Mouse (Mus musculus): ENCODE results near the gene Fhit. TPM values are rescaled to one million over a fixed set of nuclear protein-coding genes. Genes with fewer than 3 reads are reported as not detected.

Gene Fhit
- polyA plus RNA-seq, 1 experiment from 2014 or later, result 7.1 TPM

DNA sequence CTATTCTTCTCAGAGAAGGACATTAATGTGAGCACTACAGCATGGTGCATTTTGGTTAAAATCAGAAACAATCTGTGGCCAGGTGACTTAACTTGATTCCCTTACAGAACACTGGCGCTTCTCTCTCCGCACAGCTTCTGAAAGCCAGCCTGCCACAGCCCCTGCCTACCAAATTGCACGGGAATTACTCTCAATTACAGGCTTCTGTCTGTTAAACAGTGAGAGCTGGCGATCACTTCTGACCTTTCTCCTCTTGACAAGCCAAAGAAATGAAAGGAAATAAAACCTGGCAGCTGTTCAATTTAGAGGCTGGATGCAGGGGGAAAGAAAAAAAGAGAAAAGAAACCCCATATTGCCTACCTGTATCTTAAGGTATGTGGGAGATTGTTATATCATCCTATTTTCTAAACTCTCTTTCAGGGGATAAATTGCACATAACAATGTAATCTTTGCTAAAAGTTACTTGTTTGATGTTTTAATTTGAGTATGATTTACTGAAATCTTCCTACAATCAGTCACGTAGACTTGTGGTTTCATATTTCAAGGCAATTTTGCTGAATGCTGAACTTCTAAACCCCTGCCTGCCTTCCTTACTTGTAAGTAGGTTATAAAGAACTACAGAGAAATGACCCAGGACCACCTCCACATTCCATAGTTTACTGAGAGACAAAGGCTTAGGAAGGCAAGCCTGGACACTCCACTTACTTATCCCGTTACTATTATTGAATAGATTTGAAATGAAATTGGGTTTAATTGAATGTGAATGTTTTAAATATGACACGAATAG lies 1115.3 kb downstream of the Fhit start:
- WGBS, result 32% methylated on average over 7 of the region's 7 CpGs

GRCm38 (mm10) chr14:10038021-10038420 lies 1123.8 kb downstream of the Fhit start:
- no peak overlapping the region for H3K9ac ChIP-seq (ENCODE audit: low read length)
- H3K27ac ChIP-seq (ENCODE audit: low read length), result no peak overlapping the region
- H3K27me3 ChIP-seq (ENCODE audit: control insufficient read depth, insufficient read depth, low read length), result no peaks in the 10 kb centered on the region
- H3K9me3 ChIP-seq (replicated peaks; ENCODE audit: control insufficient read depth, low read length), result no peaks in the 10 kb centered on the region
- 87% methylated on average over 6 of the region's 6 CpGs for WGBS
- H3K4me1 ChIP-seq (ENCODE audit: control insufficient read depth, insufficient read depth, low read length), result no peaks in the 10 kb centered on the region
- H3K36me3 ChIP-seq (ENCODE audit: control insufficient read depth, insufficient read depth, low read length), result no peaks in the 10 kb centered on the region
- ATAC-seq (ENCODE audit: insufficient read depth, low FRiP score), result no peak; the same call in 1 of the 2 replicates
- H3K4me2 ChIP-seq (ENCODE audit: low read depth, low read length), result no peak overlapping the region
- H3K4me3 ChIP-seq (replicated peaks; ENCODE audit: low read length), result no peak overlapping the region

More for the DNA sequence above, 1115.3 kb downstream of the Fhit start:
- Histone ChIP-seq H3K4me1 (ENCODE audit: control insufficient read depth, insufficient read depth, low read length) (peaks cover 3% of the 10 kb centered on the region; the same call in 1 of the 2 replicates), H3K27ac (ENCODE audit: low read length) (no peak overlapping the region), H3K9me3 (replicated peaks; ENCODE audit: control insufficient read depth, low read length) (no peaks in the 10 kb centered on the region), H3K27me3 (ENCODE audit: control insufficient read depth, insufficient read depth, low read length) (no peaks in the 10 kb centered on the region), H3K4me2 (ENCODE audit: low read depth, low read length) (no peak overlapping the region), H3K36me3 (ENCODE audit: control insufficient read depth, insufficient read depth, low read length) (no peaks in the 10 kb centered on the region), H3K4me3 (replicated peaks; ENCODE audit: low read length) (no peak overlapping the region), H3K9ac (ENCODE audit: low read length) (no peak overlapping the region)
- ATAC-seq (ENCODE audit: insufficient read depth, low FRiP score), result no peak

- H3K4me2 ChIP-seq (ENCODE audit: low read depth, low read length), result no peak overlapping the region
- H3K4me1 ChIP-seq (ENCODE audit: control insufficient read depth, insufficient read depth, low read length), result no peaks in the 10 kb centered on the region
- no peaks in the 10 kb centered on the region for H3K9me3 ChIP-seq (replicated peaks; ENCODE audit: control insufficient read depth, low read length)
- WGBS, result 64% methylated on average over 2 of the region's 2 CpGs
- no peak overlapping the region for H3K9ac ChIP-seq (ENCODE audit: low read length)
- H3K4me3 ChIP-seq (replicated peaks; ENCODE audit: low read length), result no peak overlapping the region
- no peaks in the 10 kb centered on the region for H3K27me3 ChIP-seq (ENCODE audit: control insufficient read depth, insufficient read depth, low read length)
- no peak overlapping the region for H3K27ac ChIP-seq (ENCODE audit: low read length)
- no peaks in the 10 kb centered on the region for H3K36me3 ChIP-seq (ENCODE audit: control insufficient read depth, insufficient read depth, low read length)
- no peak for ATAC-seq (ENCODE audit: insufficient read depth, low FRiP score)
Observed at GRCm38 (mm10) chr14:10036685-10037215, 1125.1 kb downstream of the Fhit start.

DNA sequence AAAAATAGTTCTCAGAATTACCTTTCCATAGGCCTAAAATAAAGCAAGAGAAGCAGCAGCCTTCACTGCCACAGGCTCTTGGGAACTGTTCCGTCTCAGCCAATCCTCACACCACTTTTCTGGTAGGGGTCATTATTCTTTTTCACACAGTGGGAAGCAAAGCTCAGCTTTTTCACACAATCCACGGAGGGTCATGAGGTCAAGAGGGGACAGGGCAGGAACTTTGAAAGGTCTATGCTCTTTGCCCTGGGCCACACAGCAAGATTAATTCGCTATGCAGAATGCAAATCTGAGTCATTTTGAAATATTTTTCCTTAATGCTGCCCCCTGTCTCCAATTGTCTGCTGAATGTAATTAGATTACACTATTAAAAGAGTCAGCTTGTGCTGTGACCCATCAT lies 1126.2 kb downstream of the Fhit start:
- Histone ChIP-seq H3K27ac (ENCODE audit: low read length) (no peak overlapping the region), H3K4me2 (ENCODE audit: low read depth, low read length) (no peak overlapping the region), H3K27me3 (ENCODE audit: control insufficient read depth, insufficient read depth, low read length) (no peaks in the 10 kb centered on the region), H3K4me3 (replicated peaks; ENCODE audit: low read length) (no peak overlapping the region), H3K9ac (ENCODE audit: low read length) (no peak overlapping the region), H3K36me3 (ENCODE audit: control insufficient read depth, insufficient read depth, low read length) (no peaks in the 10 kb centered on the region), H3K4me1 (ENCODE audit: control insufficient read depth, insufficient read depth, low read length) (no peaks in the 10 kb centered on the region), H3K9me3 (replicated peaks; ENCODE audit: control insufficient read depth, low read length) (no peaks in the 10 kb centered on the region)
- 52% methylated on average over 3 of the region's 3 CpGs for WGBS
- no peak for ATAC-seq (ENCODE audit: insufficient read depth, low FRiP score)

- H3K27me3 ChIP-seq (ENCODE audit: control insufficient read depth, insufficient read depth, low read length), result no peaks in the 10 kb centered on the region
- WGBS, result 57% methylated on average over 2 of the region's 2 CpGs
- no peak overlapping the region for H3K4me3 ChIP-seq (replicated peaks; ENCODE audit: low read length)
- no peak overlapping the region for H3K4me2 ChIP-seq (ENCODE audit: low read depth, low read length)
- H3K4me1 ChIP-seq (ENCODE audit: control insufficient read depth, insufficient read depth, low read length), result no peaks in the 10 kb centered on the region
- H3K36me3 ChIP-seq (ENCODE audit: control insufficient read depth, insufficient read depth, low read length), result no peaks in the 10 kb centered on the region
- H3K27ac ChIP-seq (ENCODE audit: low read length), result no peak overlapping the region
- ATAC-seq (ENCODE audit: insufficient read depth, low FRiP score), result no peak
- no peaks in the 10 kb centered on the region for H3K9me3 ChIP-seq (replicated peaks; ENCODE audit: control insufficient read depth, low read length)
- H3K9ac ChIP-seq (ENCODE audit: low read length), result no peak overlapping the region
Observed at GRCm38 (mm10) chr14:10035270-10035669, 1126.6 kb downstream of the Fhit start.

DNA sequence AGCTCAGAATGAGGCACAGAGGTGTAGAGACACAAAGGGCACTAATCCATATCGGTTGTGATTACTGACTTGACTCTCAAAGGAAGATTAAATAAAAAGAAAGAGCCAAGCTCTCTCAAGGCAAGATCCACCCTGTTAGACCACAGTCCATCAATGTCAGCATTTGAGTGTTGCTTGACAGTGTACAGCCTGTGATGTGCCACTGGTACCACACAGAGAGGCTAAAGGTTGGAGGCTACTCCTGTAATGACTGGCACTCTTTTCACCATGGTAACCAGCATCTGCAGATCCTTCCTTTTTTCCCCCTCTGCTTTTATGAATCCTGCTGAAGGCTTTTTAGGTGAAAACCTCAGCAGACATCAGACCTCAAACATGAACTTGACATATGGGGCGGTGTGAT lies 1138.5 kb downstream of the Fhit start:
- H3K4me1 ChIP-seq (ENCODE audit: control insufficient read depth, insufficient read depth, low read length), result no peaks in the 10 kb centered on the region
- no peak overlapping the region for H3K4me2 ChIP-seq (ENCODE audit: low read depth, low read length)
- WGBS, result 84% methylated on average over 2 of the region's 2 CpGs
- H3K9me3 ChIP-seq (replicated peaks; ENCODE audit: control insufficient read depth, low read length), result no peaks in the 10 kb centered on the region
- no peak overlapping the region for H3K4me3 ChIP-seq (replicated peaks; ENCODE audit: low read length)
- ATAC-seq (ENCODE audit: insufficient read depth, low FRiP score), result no peak
- H3K36me3 ChIP-seq (ENCODE audit: control insufficient read depth, insufficient read depth, low read length), result no peaks in the 10 kb centered on the region
- H3K27me3 ChIP-seq (ENCODE audit: control insufficient read depth, insufficient read depth, low read length), result no peaks in the 10 kb centered on the region
- H3K9ac ChIP-seq (ENCODE audit: low read length), result no peak overlapping the region
- no peak overlapping the region for H3K27ac ChIP-seq (ENCODE audit: low read length)

DNA sequence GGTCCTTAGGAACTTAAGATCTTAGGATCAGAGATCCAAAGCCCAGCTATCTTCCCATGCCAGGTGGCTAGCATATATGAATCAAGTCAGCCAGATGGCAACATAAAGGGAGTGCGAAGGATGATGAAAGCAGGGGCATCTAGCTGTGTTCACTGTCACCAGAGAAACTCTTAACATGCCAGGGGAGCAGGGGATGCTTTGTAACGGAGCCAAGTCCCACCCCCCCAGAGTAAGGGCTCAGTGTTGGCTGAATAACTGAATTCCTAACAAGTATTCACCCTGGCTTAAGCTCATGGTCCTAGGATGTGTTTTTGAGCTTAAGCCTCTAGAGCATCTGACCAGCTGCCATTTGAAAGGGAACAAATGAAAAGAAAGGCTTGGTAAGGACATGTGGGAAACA lies 1139.5 kb downstream of the Fhit start:
- Histone ChIP-seq H3K27me3 (ENCODE audit: control insufficient read depth, insufficient read depth, low read length) (no peaks in the 10 kb centered on the region), H3K9me3 (replicated peaks; ENCODE audit: control insufficient read depth, low read length) (no peaks in the 10 kb centered on the region), H3K4me1 (ENCODE audit: control insufficient read depth, insufficient read depth, low read length) (no peaks in the 10 kb centered on the region), H3K4me3 (replicated peaks; ENCODE audit: low read length) (no peak overlapping the region), H3K27ac (ENCODE audit: low read length) (no peak overlapping the region), H3K9ac (ENCODE audit: low read length) (no peak overlapping the region), H3K36me3 (ENCODE audit: control insufficient read depth, insufficient read depth, low read length) (no peaks in the 10 kb centered on the region), H3K4me2 (ENCODE audit: low read depth, low read length) (no peak overlapping the region)
- WGBS, result 77% methylated on average over 2 of the region's 2 CpGs
- no peak for ATAC-seq (ENCODE audit: insufficient read depth, low FRiP score)

- Histone ChIP-seq H3K4me2 (ENCODE audit: low read depth, low read length) (no peak overlapping the region), H3K4me3 (replicated peaks; ENCODE audit: low read length) (no peak overlapping the region), H3K27me3 (ENCODE audit: control insufficient read depth, insufficient read depth, low read length) (no peaks in the 10 kb centered on the region), H3K9ac (ENCODE audit: low read length) (no peak overlapping the region), H3K36me3 (ENCODE audit: control insufficient read depth, insufficient read depth, low read length) (no peaks in the 10 kb centered on the region), H3K9me3 (replicated peaks; ENCODE audit: control insufficient read depth, low read length) (no peaks in the 10 kb centered on the region), H3K27ac (ENCODE audit: low read length) (no peak overlapping the region), H3K4me1 (ENCODE audit: control insufficient read depth, insufficient read depth, low read length) (no peaks in the 10 kb centered on the region)
- no peak for ATAC-seq (ENCODE audit: insufficient read depth, low FRiP score)
- 75% methylated on average over 5 of the region's 5 CpGs for WGBS
Observed at GRCm38 (mm10) chr14:10020400-10021140, 1141.3 kb downstream of the Fhit start.

DNA sequence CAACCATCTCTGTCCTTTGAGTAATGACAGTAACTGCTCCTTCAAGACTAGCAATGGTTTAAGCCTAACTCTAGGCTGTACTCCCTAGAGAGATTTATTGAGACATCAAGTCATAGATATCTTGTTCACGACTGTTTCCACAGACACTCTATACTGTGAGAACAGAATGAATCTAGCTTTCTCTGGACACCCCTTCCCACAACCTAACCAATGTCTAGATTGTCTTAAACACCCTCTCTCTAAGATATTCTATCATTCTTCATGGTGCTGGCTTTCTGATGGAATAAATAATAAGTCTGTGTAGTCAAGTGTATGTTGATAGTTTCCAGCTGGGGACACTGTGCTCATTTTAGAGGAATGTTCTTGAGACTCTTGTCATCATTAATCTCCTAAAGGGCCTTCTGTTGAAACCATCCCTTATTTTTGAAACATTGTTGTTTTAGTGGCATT lies 1148.0 kb downstream of the Fhit start:
- Histone ChIP-seq H3K9me3 (replicated peaks; ENCODE audit: control insufficient read depth, low read length) (no peaks in the 10 kb centered on the region), H3K4me3 (replicated peaks; ENCODE audit: low read length) (no peak overlapping the region), H3K4me2 (ENCODE audit: low read depth, low read length) (no peak overlapping the region), H3K4me1 (ENCODE audit: control insufficient read depth, insufficient read depth, low read length) (no peaks in the 10 kb centered on the region), H3K27me3 (ENCODE audit: control insufficient read depth, insufficient read depth, low read length) (no peaks in the 10 kb centered on the region), H3K36me3 (ENCODE audit: control insufficient read depth, insufficient read depth, low read length) (no peaks in the 10 kb centered on the region), H3K9ac (ENCODE audit: low read length) (no peak overlapping the region), H3K27ac (ENCODE audit: low read length) (no peak overlapping the region)
- 50% methylated on average over 1 of the region's 1 CpGs for WGBS
- no peak for ATAC-seq (ENCODE audit: insufficient read depth, low FRiP score)
